Mouse (Mus musculus) yolk sac, embryonic 10.5 days (tissue): ENCODE results near the gene Gm5134.
A peak's percentile ranks its signal among the peaks of the same experiment; 100 is the strongest.

ENCODE experiments used
- DNase-seq: peaks from one replicate; pipeline ENCODE4 v3.0.0-alpha.2; 2017; ENCODE audit warnings: low spot score

Gm5134 gene

DNA sequence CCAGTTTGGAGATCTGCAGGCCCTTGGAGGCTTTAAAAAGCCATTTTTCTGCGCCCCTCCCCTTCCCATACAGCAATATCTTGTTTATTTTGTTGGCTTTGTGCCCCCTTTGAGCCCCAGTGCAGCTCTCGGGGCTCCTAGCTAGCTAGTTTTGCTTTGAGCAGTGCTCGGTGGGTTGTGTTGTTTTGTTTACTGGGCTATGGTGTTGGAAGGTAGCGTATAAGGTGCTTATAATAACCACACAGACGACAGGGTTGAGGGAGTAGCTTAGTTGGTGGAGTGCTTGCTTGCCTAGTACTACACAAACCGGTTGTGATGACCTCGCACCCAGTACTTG lies 78.8 kb downstream of the Gm5134 start:
- DNase-seq = no peak

GRCm38 (mm10) chr10:76034001-76034600 lies 79.8 kb downstream of the Gm5134 start:
- no peak for DNase-seq

GRCm38 (mm10) chr10:76035277-76035676 lies 81.0 kb downstream of the Gm5134 start:
- no peak for DNase-seq

DNA sequence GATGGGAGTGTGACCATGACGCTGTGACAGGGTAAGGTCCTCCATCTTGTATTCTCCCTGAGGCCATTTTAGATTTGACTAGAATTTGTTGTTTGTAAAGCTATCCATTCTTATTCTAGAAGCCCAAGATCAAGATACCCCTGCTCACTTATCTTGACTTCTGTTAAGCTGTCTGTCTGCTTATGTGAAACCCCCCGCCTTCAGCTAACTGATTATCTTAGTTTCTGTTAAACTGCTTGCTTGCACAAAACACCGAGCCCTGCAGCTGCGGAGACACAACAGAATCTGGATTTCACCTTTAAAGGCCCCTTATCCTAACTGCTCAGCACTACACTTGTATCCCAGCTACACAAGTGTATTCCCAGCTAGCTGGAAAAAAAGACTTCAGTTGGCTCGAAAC lies 82.6 kb downstream of the Gm5134 start:
- no peak for DNase-seq

DNA sequence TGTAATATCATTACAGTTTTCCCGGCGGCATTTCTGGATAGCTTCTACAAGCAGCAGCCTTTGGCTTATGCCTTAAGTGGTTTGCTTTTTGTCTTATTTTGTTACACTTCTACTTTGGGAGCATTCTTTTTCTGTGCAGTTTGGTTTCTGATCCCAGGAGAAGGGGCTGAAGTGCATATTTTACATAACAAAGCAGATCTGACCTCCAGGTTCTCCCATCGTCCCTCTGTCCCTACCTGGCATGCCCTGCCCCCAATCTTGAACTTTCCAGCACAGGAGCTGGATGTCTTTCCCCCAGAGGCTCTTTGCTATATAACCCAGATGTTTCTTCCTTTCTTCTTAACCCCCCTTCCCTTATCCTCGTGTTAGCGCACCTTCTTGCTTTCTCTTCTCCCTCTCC lies 91.0 kb downstream of the Gm5134 start:
- DNase-seq = no peak

DNA sequence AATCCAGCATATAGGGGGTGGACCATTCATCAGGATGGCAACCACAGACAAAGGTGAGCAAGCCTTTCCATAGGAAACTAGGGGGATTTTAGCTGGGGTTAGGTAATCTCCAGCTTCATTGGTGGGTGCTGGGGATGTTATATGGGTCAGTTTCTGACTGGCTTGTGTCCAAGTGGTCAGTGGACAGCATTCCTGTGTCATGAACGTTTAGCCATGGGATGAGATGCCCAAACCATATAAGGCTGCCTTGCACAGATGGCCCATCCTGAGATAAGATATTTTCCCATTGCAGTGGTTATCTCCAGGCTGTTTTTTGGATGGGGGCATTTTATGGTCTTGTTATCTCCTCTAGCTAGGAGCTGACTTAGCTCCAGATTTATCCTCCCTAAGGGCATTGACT lies 92.4 kb downstream of the Gm5134 start:
- no peak for DNase-seq

GRCm38 (mm10) chr10:76047182-76047869 lies 93.0 kb downstream of the Gm5134 start:
- peak; percentile 88 for DNase-seq

DNA sequence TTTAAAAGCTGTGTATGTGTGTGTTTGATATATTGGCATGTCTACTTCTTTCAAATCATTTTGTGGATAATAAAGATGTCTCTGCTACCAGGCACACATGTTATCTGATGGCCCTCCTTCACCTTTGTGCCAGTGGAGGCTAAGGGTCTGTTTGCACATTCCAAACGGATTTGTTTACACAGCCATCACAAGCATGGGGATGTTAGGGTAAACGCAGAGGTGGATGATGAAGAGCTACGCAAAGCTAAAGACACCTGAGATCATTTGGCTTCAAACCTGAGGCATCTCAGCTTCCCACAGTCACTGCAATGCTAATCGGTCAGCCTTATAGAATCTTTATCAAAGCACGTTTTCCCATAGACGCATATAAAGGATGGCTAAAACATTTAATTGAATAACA lies 94.7 kb downstream of the Gm5134 start:
- DNase-seq = peak; percentile 75

DNA sequence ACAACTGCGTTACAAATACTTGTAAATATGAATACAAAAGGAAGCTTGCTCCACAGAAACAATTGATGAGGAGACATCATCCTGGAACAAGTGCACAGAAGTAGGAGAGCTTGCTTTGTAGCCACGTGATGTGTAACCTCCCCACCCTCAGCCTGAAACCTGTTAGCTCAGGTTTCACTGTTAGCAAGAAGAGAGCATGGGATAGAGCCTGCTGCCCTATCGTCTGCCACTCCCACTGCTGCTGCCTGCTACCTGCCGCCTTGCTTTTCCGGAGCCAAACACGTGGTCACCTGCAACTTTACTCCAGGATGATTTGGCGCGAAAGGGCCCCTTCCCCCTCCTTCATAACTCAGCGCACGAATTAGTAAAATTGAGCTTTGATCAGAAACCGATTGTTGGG lies 97.5 kb downstream of the Gm5134 start:
- no peak for DNase-seq
